Mouse (Mus musculus): ENCODE data around the gene Syt16. TPM values are rescaled to one million over a fixed set of nuclear protein-coding genes. Genes with fewer than 3 reads are reported as not detected.
A peak's percentile ranks its signal among the peaks of the same experiment; 100 is the strongest.

The Syt16 gene
- 100 to 1,000 TPM; 113 TPM for total RNA-seq (2021)

DNA sequence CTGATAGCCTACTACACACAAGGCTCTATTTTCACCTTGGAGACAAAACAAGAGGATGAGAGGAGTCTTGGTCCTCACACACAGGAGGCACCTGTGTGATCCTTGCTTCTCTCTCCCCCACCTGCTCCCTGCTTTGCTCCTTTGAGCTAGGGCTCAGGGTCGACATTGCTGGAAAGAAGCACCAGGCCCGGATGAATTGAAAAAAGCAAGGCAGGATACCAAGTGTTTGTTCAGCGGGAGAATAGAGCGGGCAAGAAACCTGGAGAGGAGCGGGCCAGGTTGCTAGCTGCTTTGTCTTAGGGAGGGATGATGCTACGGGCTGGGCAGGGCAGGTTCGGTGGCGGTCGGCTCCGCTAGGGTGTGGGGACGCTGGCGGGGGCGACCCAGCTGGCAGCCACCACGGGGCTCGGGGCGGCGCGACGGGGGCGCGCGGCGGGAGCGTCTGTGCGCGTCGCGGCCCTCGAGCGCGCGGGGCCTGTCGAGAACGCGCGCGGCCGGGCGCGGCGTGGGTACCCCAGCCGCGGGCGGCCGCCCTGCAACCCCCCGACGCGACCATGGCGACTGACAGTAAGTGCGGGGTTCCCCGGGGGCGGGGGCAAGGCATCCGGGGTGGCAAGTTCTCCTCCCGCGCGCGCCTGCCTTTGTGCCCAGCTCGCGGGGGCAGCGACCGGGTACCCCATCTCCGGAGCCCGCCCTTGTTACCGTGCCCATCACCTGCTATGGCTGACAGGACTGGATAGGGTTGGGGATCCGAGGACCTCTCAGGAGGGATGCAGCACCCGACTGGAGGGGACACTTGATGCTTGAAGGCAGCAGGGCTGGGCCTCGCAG, at the start of gene Syt16:
Syt16 (plus strand) TSS at position 365 of the 831 bp plus-strand sequence.
- intact Hi-C loops (cut with DNase I): no loop called here
- DNase-seq (ENCODE audit: extremely low spot score in 1 of 2, low spot score in 2 of 2): peak; percentile 31 to 78

GRCm38 (mm10) chr12:73948415-73948814, 49.0 kb upstream of the Syt16 start:
- intact Hi-C loops (cut with DNase I): no loop called here

GRCm38 (mm10) chr12:73949318-73950058, 48.0 kb upstream of the Syt16 start:
- intact Hi-C loops (cut with DNase I): no loop called here

More at GRCm38 (mm10) chr12:73948415-73948814, 49.0 kb upstream of the Syt16 start:
- DNase-seq (ENCODE audit: extremely low spot score in 1 of 2, low spot score in 2 of 2): no peak

DNA sequence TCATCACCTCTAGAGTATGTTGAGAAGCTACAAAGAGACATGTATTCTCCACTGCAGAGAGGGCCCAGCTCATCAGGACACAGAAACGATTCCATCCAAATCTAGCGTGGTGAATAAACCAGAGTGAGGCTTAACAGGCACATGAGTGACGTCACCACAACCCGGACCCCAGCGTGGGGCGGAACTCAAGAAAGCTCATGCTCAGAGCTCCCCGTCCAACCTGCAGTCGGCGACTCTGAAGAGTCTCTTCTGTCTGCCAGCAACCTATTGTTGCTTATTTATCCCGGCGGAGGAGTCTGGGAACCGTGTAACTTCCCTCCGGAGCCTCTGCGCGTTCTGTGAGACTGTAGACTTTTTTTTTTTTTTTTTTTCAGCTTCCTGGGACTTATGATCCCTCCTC, 44.6 kb upstream of the Syt16 start:
- intact Hi-C loops (cut with DNase I): no loop called here
- DNase-seq (ENCODE audit: extremely low spot score in 1 of 2, low spot score in 2 of 2): peak; percentile 28 to 74

More at GRCm38 (mm10) chr12:73949318-73950058, 48.0 kb upstream of the Syt16 start:
- peak in 1 of 2 experiments; percentile 74 for DNase-seq (ENCODE audit: extremely low spot score in 1 of 2, low spot score in 2 of 2)

GRCm38 (mm10) chr12:73953420-73954186, 43.9 kb upstream of the Syt16 start:
- intact Hi-C loops (cut with DNase I): no loop called here
- no peak for DNase-seq (ENCODE audit: extremely low spot score in 1 of 2, low spot score in 2 of 2)

- intact Hi-C loops (cut with DNase I): no loop called here
- DNase-seq (ENCODE audit: extremely low spot score in 1 of 2, low spot score in 2 of 2): no peak
Observed at GRCm38 (mm10) chr12:73954785-73955184, 42.7 kb upstream of the Syt16 start.

DNA sequence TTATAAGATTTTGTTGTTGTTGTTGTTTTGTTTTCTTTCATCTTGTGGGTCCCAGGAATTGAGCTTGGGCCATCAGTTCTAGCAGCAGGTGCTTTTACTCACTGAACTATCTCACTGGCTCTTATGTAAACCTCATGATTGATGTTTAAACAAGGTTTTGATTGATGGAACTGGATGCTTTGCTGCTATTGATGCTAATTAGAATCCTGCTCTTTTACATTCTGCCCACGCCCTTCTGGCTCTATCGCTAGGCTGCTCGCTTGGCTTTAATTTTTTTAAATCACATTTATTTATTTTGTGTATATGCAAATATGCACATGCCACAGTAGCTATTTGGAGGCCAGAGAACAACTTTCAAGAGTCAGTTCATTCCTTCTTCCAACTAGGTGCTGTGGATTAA, 39.8 kb upstream of the Syt16 start:
- DNase-seq (ENCODE audit: extremely low spot score in 1 of 2, low spot score in 2 of 2): peak in 1 of 2 experiments; percentile 15
- intact Hi-C loops (cut with DNase I): no loop called here

DNA sequence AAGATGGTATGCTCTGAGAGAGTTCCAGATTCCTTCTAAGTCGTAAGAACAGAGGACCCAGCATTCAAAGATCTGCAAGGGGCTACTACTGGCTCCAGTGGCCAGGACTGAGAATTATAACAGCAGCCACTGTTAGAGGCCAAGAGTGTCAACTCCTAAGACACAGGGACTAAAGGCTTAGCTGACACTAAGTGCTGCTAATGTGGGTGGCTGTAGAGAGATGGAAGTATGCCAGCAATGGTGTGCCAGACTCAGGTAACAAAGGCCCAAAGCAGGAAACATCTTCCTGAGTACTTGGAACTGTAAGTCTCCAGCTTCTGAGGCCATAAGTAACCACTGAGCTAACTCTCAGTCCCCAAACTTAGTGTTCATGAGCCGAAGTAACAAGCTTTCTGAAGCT, 38.6 kb upstream of the Syt16 start:
- no peak for DNase-seq (ENCODE audit: extremely low spot score in 1 of 2, low spot score in 2 of 2)
- intact Hi-C loops (cut with DNase I): no loop called here

DNA sequence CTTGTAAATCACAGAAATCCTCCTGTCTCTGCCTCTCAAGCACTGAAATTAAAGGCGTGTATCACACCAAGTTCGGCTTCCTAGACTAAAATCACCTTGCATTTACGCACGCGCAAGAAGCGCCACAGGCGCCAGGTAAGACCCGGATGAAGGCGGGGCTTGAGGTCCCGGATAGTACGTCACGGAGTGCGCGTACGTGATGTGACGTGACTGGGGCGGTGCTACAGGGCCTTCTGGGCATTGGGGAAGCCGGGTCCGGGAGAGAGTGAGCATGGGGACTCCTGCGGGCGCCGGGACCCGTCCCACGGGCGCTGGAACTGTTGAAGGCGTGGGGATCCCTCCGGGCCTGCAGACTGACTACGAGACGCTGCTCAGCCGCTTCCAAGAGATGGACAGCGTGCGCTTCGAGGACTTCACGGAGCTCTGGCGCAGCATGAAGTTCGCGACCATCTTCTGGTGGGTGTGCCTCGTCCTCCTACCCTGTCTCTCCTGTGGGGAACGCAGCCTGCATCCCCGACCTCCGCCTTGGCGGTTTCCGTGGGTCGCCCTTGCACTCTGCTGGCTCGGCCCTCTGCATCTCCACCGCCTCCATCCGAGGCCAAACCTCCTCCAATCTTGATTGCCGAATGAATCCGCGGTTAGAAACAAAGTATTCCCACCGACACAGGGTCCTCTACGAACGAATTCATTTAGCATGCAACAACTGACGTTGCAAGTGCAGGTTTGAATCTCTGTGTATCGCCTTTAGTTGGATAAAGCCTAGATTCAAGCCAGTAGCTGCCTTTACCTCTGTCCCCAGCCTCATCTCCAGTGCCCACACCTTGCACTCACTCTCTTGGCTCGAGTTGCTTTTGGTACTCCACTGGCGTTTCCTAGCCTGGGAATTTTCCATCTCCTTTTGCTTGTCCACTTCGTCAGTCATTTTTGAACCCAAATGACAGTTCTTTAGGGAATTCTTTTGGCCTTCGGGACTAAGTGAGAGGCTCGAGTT, 32.9 kb upstream of the Syt16 start, which contains the start of gene Snapc1:
Snapc1 (plus strand) TSS at position 191 of the 991 bp plus-strand sequence.
- intact Hi-C loops (cut with DNase I): no loop called here
- DNase-seq (ENCODE audit: extremely low spot score in 1 of 2, low spot score in 2 of 2): peak; percentile 96 to 97

DNA sequence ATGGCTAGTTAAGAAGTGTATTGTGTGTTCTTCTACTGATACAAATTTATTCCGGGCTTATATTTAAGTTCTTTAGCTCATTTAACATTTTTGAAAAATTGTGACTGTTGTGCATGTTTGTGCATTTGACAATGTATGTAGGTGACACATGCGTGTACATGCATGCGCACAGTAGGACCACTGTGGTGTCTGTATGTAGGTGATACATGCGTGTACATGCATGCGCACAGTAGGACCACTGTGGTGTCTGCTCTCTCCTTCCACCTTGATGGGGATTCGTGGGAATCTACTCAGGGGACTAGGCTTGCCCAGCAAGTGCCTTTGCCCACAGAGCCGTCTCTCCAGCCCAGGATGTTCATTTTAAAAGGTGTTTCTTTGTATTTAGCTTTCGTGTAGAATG, 28.3 kb upstream of the Syt16 start:
- DNase-seq (ENCODE audit: extremely low spot score in 1 of 2, low spot score in 2 of 2): no peak
- intact Hi-C loops (cut with DNase I): no loop called here

DNA sequence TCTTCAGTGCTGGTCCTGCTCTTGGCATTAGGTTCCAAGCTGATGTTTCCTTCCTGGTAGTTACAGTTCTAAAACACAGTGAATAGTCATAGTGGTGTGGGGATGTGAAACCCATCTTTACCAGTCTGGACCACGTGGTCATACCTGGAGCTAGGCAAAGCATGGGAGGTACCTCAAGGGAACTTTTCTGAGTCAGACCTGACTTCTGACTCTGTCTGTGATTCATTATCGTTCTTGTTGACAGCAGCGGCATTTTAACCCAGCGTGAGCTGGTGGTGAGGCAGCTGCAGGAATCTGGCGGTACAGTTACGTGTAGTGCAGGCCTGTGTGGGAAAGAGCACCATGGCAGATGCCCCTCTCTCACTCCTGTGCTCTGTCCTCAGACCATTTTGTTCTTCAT, 22.9 kb upstream of the Syt16 start:
- intact Hi-C loops (cut with DNase I): no loop called here
- DNase-seq (ENCODE audit: extremely low spot score in 1 of 2, low spot score in 2 of 2): no peak

DNA sequence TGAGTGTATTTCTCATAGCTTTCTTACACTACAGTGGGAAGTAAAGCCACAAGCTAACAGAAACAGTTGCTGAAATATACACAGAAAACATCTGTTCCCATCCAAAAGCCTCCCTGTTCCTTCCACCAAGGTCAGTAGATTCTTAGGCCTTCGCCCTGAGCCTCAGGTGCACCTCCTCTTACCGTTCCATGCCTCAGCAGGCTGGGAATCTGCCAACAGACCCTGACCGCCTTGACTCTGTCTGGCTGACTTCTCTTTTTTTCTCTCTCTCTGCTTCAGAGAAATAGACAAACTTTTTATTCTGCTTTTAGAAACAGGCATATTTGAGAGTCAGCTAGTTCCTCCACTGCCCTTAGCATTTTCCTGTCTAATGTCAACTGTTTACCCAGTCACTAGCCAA, 19.3 kb upstream of the Syt16 start:
- intact Hi-C loops (cut with DNase I): no loop called here
- DNase-seq (ENCODE audit: extremely low spot score in 1 of 2, low spot score in 2 of 2): no peak

DNA sequence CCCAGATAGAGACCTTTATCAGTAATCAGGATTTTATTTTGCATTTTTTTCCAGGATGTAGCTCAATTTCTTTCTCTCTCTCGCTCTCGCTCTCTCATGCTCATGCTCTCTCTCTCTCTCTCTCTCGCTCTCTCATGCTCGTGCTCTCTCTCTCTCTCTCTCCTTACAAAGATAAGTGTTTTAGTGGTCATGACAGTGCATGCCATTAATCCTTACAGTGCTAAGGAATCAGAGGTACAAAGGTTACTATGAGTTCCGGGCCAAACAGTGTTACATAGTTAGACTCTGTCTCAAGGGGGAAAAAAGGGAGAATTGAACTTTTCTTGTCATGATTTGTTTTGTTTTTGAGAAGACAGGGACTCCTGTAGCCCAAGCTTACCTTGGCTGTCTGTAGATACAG, 17.8 kb upstream of the Syt16 start:
- intact Hi-C loops (cut with DNase I): no loop called here
- no peak for DNase-seq (ENCODE audit: extremely low spot score in 1 of 2, low spot score in 2 of 2)

- intact Hi-C loops (cut with DNase I): no loop called here
- DNase-seq (ENCODE audit: extremely low spot score in 1 of 2, low spot score in 2 of 2): peak; percentile 85 to 93
Observed at GRCm38 (mm10) chr12:73982533-73982932, 14.9 kb upstream of the Syt16 start.

GRCm38 (mm10) chr12:73986299-73986698, 11.2 kb upstream of the Syt16 start:
- intact Hi-C loops (cut with DNase I): no loop called here
- no peak for DNase-seq (ENCODE audit: extremely low spot score in 1 of 2, low spot score in 2 of 2)

DNA sequence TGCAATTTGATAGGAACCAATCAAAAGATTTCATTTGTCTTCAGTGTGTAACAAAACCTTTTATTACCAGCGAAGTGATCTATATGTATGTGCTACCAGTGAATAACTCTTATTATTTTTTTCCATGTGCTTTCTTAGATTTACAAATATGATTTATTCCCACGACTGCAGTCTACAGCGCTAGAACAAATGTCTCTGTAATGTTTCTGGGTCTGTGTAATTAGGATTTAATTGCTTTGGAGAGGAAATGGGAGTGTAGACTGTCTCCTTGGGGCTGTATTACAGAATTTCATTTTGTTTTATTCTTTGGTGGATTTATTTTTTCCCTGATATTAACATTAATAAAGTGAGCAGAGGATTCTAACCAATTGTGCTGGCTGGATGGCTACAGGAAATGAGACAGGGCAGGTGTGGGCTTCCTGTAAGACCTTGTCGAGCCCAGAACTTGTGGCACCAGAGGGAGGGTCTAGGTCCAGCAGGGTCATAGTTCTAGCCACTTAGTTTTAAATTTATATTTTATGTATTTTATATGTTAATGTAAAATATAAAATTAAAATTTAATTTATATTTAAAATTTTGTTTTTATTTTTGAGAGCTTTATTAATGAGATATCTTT, 9.0 kb upstream of the Syt16 start:
- DNase-seq (ENCODE audit: extremely low spot score in 1 of 2, low spot score in 2 of 2): no peak
- intact Hi-C loops (cut with DNase I): no loop called here

DNA sequence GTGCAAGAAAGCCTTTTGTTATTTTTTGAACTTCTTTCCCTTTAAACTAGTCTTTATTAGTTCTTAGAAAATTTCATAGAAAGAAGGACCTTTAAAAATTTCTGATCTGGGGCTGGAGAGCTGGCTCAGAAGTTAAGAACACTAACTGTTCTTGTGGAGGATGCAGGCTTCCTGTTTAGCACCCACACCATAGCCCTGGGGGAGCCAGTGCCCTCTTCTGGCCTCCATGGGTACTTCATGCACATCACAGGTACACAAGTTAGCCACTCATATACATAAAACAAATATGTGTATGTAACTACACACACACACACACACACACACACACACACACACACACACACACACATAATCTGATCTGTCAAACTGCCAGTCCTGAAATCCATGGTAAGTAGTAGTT, 7.9 kb upstream of the Syt16 start:
- DNase-seq (ENCODE audit: extremely low spot score in 1 of 2, low spot score in 2 of 2): peak in 1 of 2 experiments; percentile 55
- intact Hi-C loops (cut with DNase I): no loop called here

- intact Hi-C loops (cut with DNase I): no loop called here
Observed at GRCm38 (mm10) chr12:73996906-73997296, 560 bp upstream of the Syt16 start.

More at GRCm38 (mm10) chr12:73996906-73997296, 560 bp upstream of the Syt16 start:
- DNase-seq (ENCODE audit: extremely low spot score in 1 of 2, low spot score in 2 of 2): peak in 1 of 2 experiments; percentile 22
